Mouse (Mus musculus) heart, embryonic 15.5 days (tissue): ENCODE measurements around the gene Gm45213. TPM values are rescaled to one million over a fixed set of nuclear protein-coding genes. Genes with fewer than 3 reads are reported as not detected.

Experiments
- ATAC-seq: fragments of 200-750 bp; cut with Nextera tagmentation; replicated peaks from 2 replicates; pipeline ENCODE4 v1.8.0; 2017; ENCODE audit warnings: low read depth, moderate TSS enrichment; ENCODE audit not compliant: insufficient number of reproducible peaks, insufficient read depth, low FRiP score
- H3K27ac ChIP-seq: fragments of 300-500 bp; sonication (generic); 2 replicates; pipeline ENCODE4 v1.5.1; 2015; ENCODE audit warnings: mild to moderate bottlenecking, inconsistent platforms
- H3K27me3 ChIP-seq: fragments of 300-500 bp; sonication (generic); 2 replicates; pipeline ENCODE4 v1.6.1; 2015; ENCODE audit warnings: inconsistent platforms
- H3K36me3 ChIP-seq: fragments of 300-500 bp; sonication (generic); 2 replicates; pipeline ENCODE4 v1.6.1; 2015; ENCODE audit warnings: mild to moderate bottlenecking, inconsistent platforms
- H3K4me1 ChIP-seq: fragments of 300-500 bp; sonication (generic); replicated peaks from 2 replicates; pipeline ENCODE4 v1.6.1; 2015; ENCODE audit warnings: inconsistent platforms
- H3K4me2 ChIP-seq: fragments of 300-500 bp; sonication (generic); 2 replicates; pipeline ENCODE4 v1.6.1; 2015; ENCODE audit warnings: inconsistent platforms, mild to moderate bottlenecking, moderate library complexity
- H3K4me3 ChIP-seq: fragments of 300-500 bp; sonication (generic); 2 replicates; pipeline ENCODE4 v1.5.1; 2015; ENCODE audit warnings: mild to moderate bottlenecking, inconsistent platforms
- H3K9ac ChIP-seq: fragments of 300-500 bp; sonication (generic); 2 replicates; pipeline ENCODE4 v1.6.1; 2015; ENCODE audit warnings: mild to moderate bottlenecking, inconsistent platforms
- H3K9me3 ChIP-seq: fragments of 300-500 bp; sonication (generic); replicated peaks from 2 replicates; pipeline ENCODE4 v1.6.1; 2016; ENCODE audit warnings: inconsistent platforms
- WGBS: fragments of 180-500 bp; shearing (Covaris S2); methylation state at CpG from one replicate; pipeline ENCODE4 v1.1.7; 2015; ENCODE audit warnings: mixed read lengths; 5-methylcytosine and 5-hydroxymethylcytosine counted together
- polyA plus RNA-seq: library from polyadenylated mRNA; unstranded; fragments of >200 nt; fragmentation: Nextera tagmentation; extraction: Ambion mirVana; gene quantifications from 2 replicates; pipeline ENCODE4 v1.2.1, GENCODE M21; 2015

Gm45213 gene
- not detected in 2 replicates for polyA plus RNA-seq

GRCm38 (mm10) chr7:66043552-66044459 lies at the start of gene Gm45213:
Gm45213 (plus strand) TSS chr7:66043602.
- no peaks in the 10 kb centered on the region for H3K4me1 ChIP-seq
- no peak within 1 kb of the TSS for H3K27ac ChIP-seq
- ATAC-seq = no peak
- H3K9ac ChIP-seq = no peak within 1 kb of the TSS
- H3K4me2 ChIP-seq = no peak within 1 kb of the TSS
- 77% methylated on average over 10 of the region's 10 CpGs for WGBS
- no peaks in the 10 kb centered on the region for H3K36me3 ChIP-seq
- H3K9me3 ChIP-seq = no peaks in the 10 kb centered on the region
- H3K4me3 ChIP-seq = no peak within 1 kb of the TSS
- peaks cover 13% of the 10 kb centered on the region; the same call in 1 of the 2 replicates for H3K27me3 ChIP-seq

GRCm38 (mm10) chr7:66001035-66001754 lies 42.2 kb upstream of the Gm45213 start:
- Histone ChIP-seq H3K27ac (no peak overlapping the region), H3K36me3 (no peaks in the 10 kb centered on the region), H3K4me2 (no peak overlapping the region), H3K27me3 (no peaks in the 10 kb centered on the region), H3K4me3 (no peak overlapping the region), H3K9ac (no peak overlapping the region), H3K9me3 (no peaks in the 10 kb centered on the region), H3K4me1 (no peaks in the 10 kb centered on the region)
- 86% methylated on average over 16 of the region's 16 CpGs for WGBS
- no peak for ATAC-seq

GRCm38 (mm10) chr7:66001797-66002196 lies 41.6 kb upstream of the Gm45213 start:
- 44% methylated on average over 3 of the region's 3 CpGs for WGBS
- H3K27me3 ChIP-seq = no peaks in the 10 kb centered on the region
- no peak overlapping the region for H3K27ac ChIP-seq
- H3K9ac ChIP-seq = no peak overlapping the region
- H3K4me1 ChIP-seq = no peaks in the 10 kb centered on the region
- no peak overlapping the region for H3K4me3 ChIP-seq
- ATAC-seq = no peak
- no peaks in the 10 kb centered on the region for H3K9me3 ChIP-seq
- no peaks in the 10 kb centered on the region for H3K36me3 ChIP-seq
- H3K4me2 ChIP-seq = no peak overlapping the region

- H3K4me1 ChIP-seq = no peaks in the 10 kb centered on the region
- 81% methylated on average over 5 of the region's 5 CpGs for WGBS
- no peaks in the 10 kb centered on the region for H3K36me3 ChIP-seq
- H3K9me3 ChIP-seq = no peaks in the 10 kb centered on the region
- H3K27me3 ChIP-seq = no peaks in the 10 kb centered on the region
- H3K4me2 ChIP-seq = no peak overlapping the region
- H3K9ac ChIP-seq = no peak overlapping the region
- no peak overlapping the region for H3K27ac ChIP-seq
- no peak for ATAC-seq
- H3K4me3 ChIP-seq = no peak overlapping the region
These were observed 40.0 kb upstream of the Gm45213 start for GRCm38 (mm10) chr7:66003447-66003846.

GRCm38 (mm10) chr7:66003865-66004638 lies 39.4 kb upstream of the Gm45213 start:
- H3K9ac ChIP-seq = no peak overlapping the region
- no peaks in the 10 kb centered on the region for H3K4me1 ChIP-seq
- no peak overlapping the region for H3K4me2 ChIP-seq
- H3K4me3 ChIP-seq = no peak overlapping the region
- no peaks in the 10 kb centered on the region for H3K9me3 ChIP-seq
- H3K36me3 ChIP-seq = no peaks in the 10 kb centered on the region
- no peaks in the 10 kb centered on the region for H3K27me3 ChIP-seq
- 77% methylated on average over 13 of the region's 13 CpGs for WGBS
- no peak for ATAC-seq
- no peak overlapping the region for H3K27ac ChIP-seq

GRCm38 (mm10) chr7:66005066-66005465 lies 38.3 kb upstream of the Gm45213 start:
- no peak for ATAC-seq
- Histone ChIP-seq H3K27ac (no peak overlapping the region), H3K9me3 (no peaks in the 10 kb centered on the region), H3K36me3 (no peaks in the 10 kb centered on the region), H3K4me1 (no peaks in the 10 kb centered on the region), H3K9ac (no peak overlapping the region), H3K27me3 (no peaks in the 10 kb centered on the region), H3K4me2 (no peak overlapping the region), H3K4me3 (no peak overlapping the region)
- WGBS = 85% methylated on average over 10 of the region's 10 CpGs

GRCm38 (mm10) chr7:66008161-66008891 lies 35.1 kb upstream of the Gm45213 start:
- Histone ChIP-seq H3K4me2 (no peak overlapping the region), H3K9ac (no peak overlapping the region), H3K36me3 (no peaks in the 10 kb centered on the region), H3K9me3 (no peaks in the 10 kb centered on the region), H3K27ac (no peak overlapping the region), H3K27me3 (no peaks in the 10 kb centered on the region), H3K4me1 (no peaks in the 10 kb centered on the region), H3K4me3 (no peak overlapping the region)
- no peak for ATAC-seq
- WGBS = 72% methylated on average over 11 of the region's 11 CpGs

GRCm38 (mm10) chr7:66008892-66009273 lies 34.5 kb upstream of the Gm45213 start:
- Histone ChIP-seq H3K4me3 (no peak overlapping the region), H3K27me3 (no peaks in the 10 kb centered on the region), H3K4me1 (no peaks in the 10 kb centered on the region), H3K36me3 (no peaks in the 10 kb centered on the region), H3K9ac (no peak overlapping the region), H3K27ac (no peak overlapping the region), H3K4me2 (no peak overlapping the region), H3K9me3 (no peaks in the 10 kb centered on the region)
- WGBS = 76% methylated on average over 16 of the region's 16 CpGs
- no peak for ATAC-seq

GRCm38 (mm10) chr7:66010518-66010917 lies 32.9 kb upstream of the Gm45213 start:
- H3K9ac ChIP-seq = no peak overlapping the region
- no peaks in the 10 kb centered on the region for H3K27me3 ChIP-seq
- no peak overlapping the region for H3K4me3 ChIP-seq
- H3K27ac ChIP-seq = no peak overlapping the region
- no peak overlapping the region for H3K4me2 ChIP-seq
- no peaks in the 10 kb centered on the region for H3K36me3 ChIP-seq
- no peak for ATAC-seq
- 72% methylated on average over 6 of the region's 6 CpGs for WGBS
- H3K4me1 ChIP-seq = no peaks in the 10 kb centered on the region
- no peaks in the 10 kb centered on the region for H3K9me3 ChIP-seq

- no peaks in the 10 kb centered on the region for H3K9me3 ChIP-seq
- H3K9ac ChIP-seq = no peak overlapping the region
- no peak overlapping the region for H3K27ac ChIP-seq
- no peaks in the 10 kb centered on the region; the same call in 1 of the 2 replicates for H3K27me3 ChIP-seq
- H3K4me1 ChIP-seq = 0 out of 2 replicates have a peak, but pooled peaks cover 2% of the 10 kb centered on the region
- no peak overlapping the region for H3K4me3 ChIP-seq
- H3K36me3 ChIP-seq = no peaks in the 10 kb centered on the region
- WGBS = 65% methylated on average over 2 of the region's 2 CpGs
- H3K4me2 ChIP-seq = no peak overlapping the region
- ATAC-seq = no peak
These were observed 15.7 kb upstream of the Gm45213 start for GRCm38 (mm10) chr7:66027747-66028146.
